Mouse (Mus musculus) myocyte (in vitro differentiated cells): ENCODE results near the gene Tvp23b. TPM values are rescaled to one million over a fixed set of nuclear protein-coding genes. Genes with fewer than 3 reads are reported as not detected.

Source experiments
- H3K27me3 ChIP-seq: one replicate; pipeline ENCODE4 v1.6.1; 2011; ENCODE audit not compliant: control insufficient read depth, insufficient read depth, insufficient read length
- H3K36me3 ChIP-seq: one replicate; pipeline ENCODE4 v1.6.1; 2011; ENCODE audit not compliant: control insufficient read depth, insufficient read depth
- H3K4me2 ChIP-seq: one replicate; pipeline ENCODE4 v1.6.1; 2011; ENCODE audit warnings: low read depth, control low read depth
- H3K4me3 ChIP-seq: one replicate; pipeline ENCODE4 v1.5.1; 2011; ENCODE audit warnings: mild to moderate bottlenecking, control low read depth, moderate library complexity
- H3K79me2 ChIP-seq: one replicate; pipeline ENCODE4 v1.6.1; 2011; ENCODE audit not compliant: control insufficient read depth, insufficient read depth
- H3ac ChIP-seq: one replicate; pipeline ENCODE4 v1.6.1; 2011; ENCODE audit not compliant: control insufficient read depth, insufficient read length
- CEBPB ChIP-seq: IDR thresholded peaks from 2 replicates; pipeline ENCODE4 v1.6.1; 2011; ENCODE audit warnings: mild to moderate bottlenecking, moderate library complexity; ENCODE audit not compliant: poor library complexity, insufficient read depth, severe bottlenecking
- E2F4 ChIP-seq: IDR thresholded peaks from one replicate; pipeline ENCODE4 v1.6.1; 2011; ENCODE audit warnings: mild to moderate bottlenecking, control low read depth, moderate library complexity; ENCODE audit not compliant: insufficient read depth
- MAX ChIP-seq: IDR thresholded peaks from one replicate; pipeline ENCODE4 v1.6.1; 2011; ENCODE audit warnings: low read depth, mild to moderate bottlenecking, control low read depth
- MYOD1 ChIP-seq, 3 experiments: IDR thresholded peaks; one replicate each; pipeline ENCODE4 v1.6.1; 2011; ENCODE audit warnings: control low read depth in 2 of 3, low read depth in 2 of 3, mild to moderate bottlenecking in 2 of 3, moderate library complexity in 1 of 3; ENCODE audit not compliant: insufficient read length in 2 of 3, control insufficient read depth in 1 of 3
- MYOG ChIP-seq, 3 experiments: IDR thresholded peaks; one replicate each; pipeline ENCODE4 v1.6.1; 2011; ENCODE audit warnings: control low read depth in 2 of 3, low read depth in 2 of 3, mild to moderate bottlenecking in 2 of 3; ENCODE audit not compliant: insufficient read length in 2 of 3, control insufficient read depth in 1 of 3, insufficient read depth in 1 of 3
- POLR2A ChIP-seq: IDR thresholded peaks from one replicate; pipeline ENCODE4 v1.6.1; 2011; ENCODE audit warnings: low read depth, mild to moderate bottlenecking, control low read depth, moderate library complexity; ENCODE audit not compliant: insufficient read length
- POLR2AphosphoS2 ChIP-seq: IDR thresholded peaks from one replicate; pipeline ENCODE4 v1.6.1; 2011; ENCODE audit warnings: low read depth, control low read depth; ENCODE audit not compliant: insufficient read length
- REST ChIP-seq: IDR thresholded peaks from one replicate; pipeline ENCODE4 v1.6.1; 2011; ENCODE audit warnings: mild to moderate bottlenecking, control low read depth, moderate library complexity; ENCODE audit not compliant: insufficient read depth, insufficient read length
- SRF ChIP-seq: IDR thresholded peaks from one replicate; pipeline ENCODE4 v1.6.1; 2011; ENCODE audit warnings: low read depth; ENCODE audit not compliant: control insufficient read depth, insufficient read length
- TCF12 ChIP-seq: IDR thresholded peaks from one replicate; pipeline ENCODE4 v1.6.1; 2011; ENCODE audit warnings: mild to moderate bottlenecking, control low read depth; ENCODE audit not compliant: poor library complexity, insufficient read depth, severe bottlenecking
- TCF3 ChIP-seq: IDR thresholded peaks from one replicate; pipeline ENCODE4 v1.6.1; 2011; ENCODE audit warnings: low read depth, control low read depth; ENCODE audit not compliant: insufficient read length
- USF1 ChIP-seq: IDR thresholded peaks from one replicate; pipeline ENCODE4 v1.6.1; 2011; ENCODE audit warnings: low read depth, mild to moderate bottlenecking, control low read depth, moderate library complexity
- polyA plus RNA-seq: library from polyadenylated mRNA; unstranded; fragments of >200 nt; fragmentation: generic; extraction: Trizol; gene quantifications from one replicate; pipeline ENCODE4 v1.2.1, GENCODE M21; 2012; ENCODE audit warnings: missing spikeins

Gene Tvp23b
- polyA plus RNA-seq, 1 experiment = 18.2 TPM

DNA sequence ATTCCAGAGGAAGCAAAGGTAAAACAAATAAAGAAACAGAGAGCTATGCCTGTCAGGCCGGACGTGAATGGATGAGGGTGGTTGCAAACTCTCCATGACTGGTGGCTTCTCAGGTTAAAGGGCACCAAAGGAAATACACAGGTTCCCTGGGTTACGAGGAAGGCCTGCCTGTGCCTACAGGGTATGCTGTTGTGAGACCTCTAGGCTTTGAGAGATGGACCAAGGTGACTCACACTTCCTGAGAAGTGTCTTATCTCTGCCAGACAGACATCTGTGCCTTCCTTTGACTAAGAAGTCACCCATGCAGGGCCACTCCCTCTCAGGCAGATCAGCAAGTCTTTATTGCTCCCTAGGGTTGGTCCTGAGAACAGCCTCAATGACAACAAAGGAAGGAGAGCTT, 50.5 kb downstream of the Tvp23b start:
- no peak for TF ChIP-seq POLR2A
- Histone ChIP-seq H3K36me3 (no peaks in the 10 kb centered on the region), H3ac (no peak overlapping the region), H3K27me3 (no peaks in the 10 kb centered on the region), H3K4me2 (no peak overlapping the region), H3K4me3 (no peak overlapping the region), H3K79me2 (no peaks in the 10 kb centered on the region)

DNA sequence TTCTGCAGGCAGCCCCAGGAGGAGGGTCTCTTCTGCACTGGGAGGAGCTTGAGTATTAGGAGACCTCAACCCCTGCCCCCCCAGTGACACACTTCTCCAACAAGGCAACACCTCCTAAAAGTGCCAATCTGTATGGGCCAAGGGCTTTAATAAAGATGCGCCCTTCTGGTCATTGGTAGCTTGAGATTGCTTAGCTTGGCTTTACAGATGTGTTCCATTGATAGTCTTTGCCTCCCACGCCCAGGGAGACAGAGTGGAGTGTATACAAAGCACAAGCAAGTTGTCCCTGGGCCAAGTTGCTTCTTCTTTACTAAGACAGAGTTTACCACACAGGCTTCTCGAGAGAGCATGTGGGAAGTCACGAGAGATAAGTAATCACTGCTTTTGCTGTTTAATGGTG, 51.3 kb downstream of the Tvp23b start:
- Histone ChIP-seq H3K27me3 (no peaks in the 10 kb centered on the region), H3K4me2 (no peak overlapping the region), H3K4me3 (no peak overlapping the region), H3K79me2 (no peaks in the 10 kb centered on the region), H3ac (no peak overlapping the region), H3K36me3 (no peaks in the 10 kb centered on the region)
- no peak for TF ChIP-seq TCF12

DNA sequence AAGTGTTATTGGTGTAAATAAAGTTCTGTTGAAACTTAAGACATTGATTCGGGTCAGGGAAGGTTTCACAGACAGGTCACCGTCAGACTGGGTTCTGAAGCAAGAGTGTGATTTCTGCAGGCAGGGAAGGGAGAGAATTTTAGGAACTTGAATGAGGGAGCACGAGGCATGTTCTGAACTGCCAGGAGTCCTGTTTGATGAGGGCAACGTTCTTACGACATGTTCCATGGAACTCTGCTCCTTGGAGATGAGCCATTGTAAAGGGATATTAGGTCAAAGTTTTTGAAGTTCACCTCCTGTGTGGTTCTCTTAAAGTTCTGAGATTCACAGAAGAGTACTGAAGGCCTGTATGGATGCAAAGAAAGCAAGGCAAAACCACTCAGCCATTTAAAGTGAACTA, 51.9 kb downstream of the Tvp23b start:
- H3ac ChIP-seq = no peak overlapping the region
- TF ChIP-seq E2F4 (no peak), TCF12 (no peak), USF1 (no peak), TCF3 (no peak), SRF (no peak), MYOD1 (IDR thresholded peaks at IDR 0.05; ENCODE audit: control insufficient read depth in 1 of 3, insufficient read length in 2 of 3, low read depth in 2 of 3) (no peak), POLR2A (no peak), REST (no peak)

DNA sequence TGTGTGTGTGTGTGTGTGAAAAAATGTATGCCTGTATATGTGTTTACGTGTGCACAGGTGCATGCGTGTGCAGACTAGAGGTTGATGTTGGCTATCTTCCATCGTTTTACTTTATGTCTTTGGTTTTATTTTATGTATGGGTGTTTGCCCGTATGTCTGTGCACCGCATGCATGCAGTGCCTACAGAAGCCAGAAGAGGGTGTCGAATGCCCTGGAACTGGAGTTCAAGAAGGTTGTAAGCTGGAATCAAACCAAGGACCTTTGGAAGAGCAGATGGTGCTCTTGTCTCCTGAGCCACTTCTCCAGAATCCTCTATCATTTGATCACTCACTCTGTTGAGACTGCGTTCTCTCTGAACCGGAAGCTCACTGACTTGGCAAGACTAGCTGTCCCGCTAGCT, 53.8 kb downstream of the Tvp23b start:
- Histone ChIP-seq H3K27me3 (no peaks in the 10 kb centered on the region), H3K79me2 (no peaks in the 10 kb centered on the region), H3K4me2 (no peak overlapping the region), H3K36me3 (no peaks in the 10 kb centered on the region), H3ac (no peak overlapping the region), H3K4me3 (no peak overlapping the region)
- TF ChIP-seq REST (no peak), SRF (no peak), POLR2A (no peak), MYOG (IDR thresholded peaks at IDR 0.05; ENCODE audit: control insufficient read depth in 1 of 3, insufficient read depth in 1 of 3, insufficient read length in 2 of 3, low read depth in 2 of 3) (no peak), POLR2AphosphoS2 (no peak), E2F4 (no peak), MAX (no peak), CEBPB (no peak), TCF3 (no peak), USF1 (no peak), TCF12 (no peak), MYOD1 (IDR thresholded peaks at IDR 0.05; ENCODE audit: control insufficient read depth in 1 of 3, insufficient read length in 2 of 3, low read depth in 2 of 3) (no peak)

More for the DNA sequence above, 51.9 kb downstream of the Tvp23b start:
- no peak overlapping the region for H3K4me2 ChIP-seq
- H3K4me3 ChIP-seq = no peak overlapping the region
- no peaks in the 10 kb centered on the region for H3K27me3 ChIP-seq
- no peaks in the 10 kb centered on the region for H3K36me3 ChIP-seq
- H3K79me2 ChIP-seq = no peaks in the 10 kb centered on the region

DNA sequence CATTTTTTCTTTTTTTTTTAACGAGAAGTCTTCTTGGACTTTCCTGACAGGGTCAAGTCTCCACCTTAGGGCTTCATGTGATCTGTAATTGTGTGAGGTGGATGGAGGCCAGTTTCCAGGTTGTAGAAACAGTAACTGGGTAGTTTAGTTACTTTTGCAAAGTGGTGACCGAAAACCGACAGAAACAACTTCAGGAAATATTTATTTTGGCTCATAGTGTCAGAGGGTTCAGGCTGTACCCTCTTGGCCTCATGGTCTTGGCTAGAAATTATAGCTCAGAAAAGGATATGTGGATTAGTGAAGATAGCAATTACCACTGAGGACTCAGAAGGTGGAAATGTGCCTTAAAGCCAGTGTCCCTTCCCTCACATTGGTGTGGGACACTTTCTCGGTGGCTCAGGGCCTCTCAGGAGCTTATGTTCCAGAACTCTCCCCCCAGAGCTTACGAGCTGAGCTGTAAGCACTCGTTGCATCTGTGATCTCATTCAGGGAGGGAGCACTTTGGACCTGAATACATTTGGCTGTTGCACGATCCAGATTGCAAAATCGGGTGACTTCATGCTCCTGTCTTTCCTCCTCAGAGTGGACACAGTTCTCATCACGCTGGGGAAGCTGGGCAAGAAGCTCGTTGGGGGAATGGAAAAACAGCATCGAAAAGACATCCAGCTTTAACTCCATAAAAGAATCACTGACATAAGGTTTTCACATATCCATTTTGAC, 55.7 kb downstream of the Tvp23b start:
- TF ChIP-seq TCF3 (no peak), MYOG (IDR thresholded peaks at IDR 0.05; ENCODE audit: control insufficient read depth in 1 of 3, insufficient read depth in 1 of 3, insufficient read length in 2 of 3, low read depth in 2 of 3) (no peak), POLR2AphosphoS2 (no peak), CEBPB (no peak), SRF (no peak), TCF12 (no peak), E2F4 (no peak), USF1 (no peak), POLR2A (no peak), MAX (no peak), MYOD1 (IDR thresholded peaks at IDR 0.05; ENCODE audit: control insufficient read depth in 1 of 3, insufficient read length in 2 of 3, low read depth in 2 of 3) (no peak), REST (no peak)
- H3K4me3 ChIP-seq = no peak overlapping the region
- H3ac ChIP-seq = no peak overlapping the region
- H3K27me3 ChIP-seq = no peaks in the 10 kb centered on the region
- H3K4me2 ChIP-seq = no peak overlapping the region
- no peaks in the 10 kb centered on the region for H3K36me3 ChIP-seq
- H3K79me2 ChIP-seq = no peaks in the 10 kb centered on the region
